Mouse (Mus musculus): ENCODE results near the gene Tmprss13. TPM values are rescaled to one million over a fixed set of nuclear protein-coding genes. Genes with fewer than 3 reads are reported as not detected.
A peak's percentile ranks its signal among the peaks of the same experiment; 100 is the strongest.

Gene Tmprss13
- polyA plus RNA-seq, 1 experiment from 2014 or later = 0.16 TPM

DNA sequence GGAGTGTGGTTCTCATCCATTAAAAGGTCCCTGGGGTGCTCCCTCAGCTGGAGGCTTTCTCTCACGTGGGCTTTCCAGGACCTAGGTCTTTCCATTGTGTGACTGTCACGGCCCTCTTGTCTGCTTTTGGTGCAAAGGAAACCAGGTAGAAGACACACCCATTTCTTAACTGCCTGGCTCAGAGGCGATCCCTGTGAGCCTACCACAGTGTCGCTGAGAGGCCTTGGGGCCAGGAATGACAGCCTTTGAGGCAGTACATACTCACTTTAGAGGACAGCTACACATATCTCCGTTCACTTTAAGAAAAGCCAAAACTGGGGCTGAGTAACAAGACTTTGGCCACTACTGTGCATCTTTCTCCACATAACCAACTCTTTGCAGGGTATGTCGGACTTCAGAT is 29.7 kb downstream of the Tmprss13 start:
- WGBS = 72% methylated on average over 6 of the region's 6 CpGs
- no peak for ATAC-seq (replicated peaks; ENCODE audit: extremely low read depth, insufficient read depth, low FRiP score)
- Histone ChIP-seq H3K4me1 (ENCODE audit: control insufficient read depth, insufficient read depth, low read length) (no peaks in the 10 kb centered on the region), H3K27ac (ENCODE audit: low read length) (no peak overlapping the region), H3K9me3 (replicated peaks; ENCODE audit: control insufficient read depth, low read length) (no peaks in the 10 kb centered on the region), H3K4me2 (ENCODE audit: low read depth, low read length) (no peak overlapping the region), H3K36me3 (ENCODE audit: control insufficient read depth, insufficient read depth) (no peaks in the 10 kb centered on the region), H3K4me3 (ENCODE audit: low read length) (no peak overlapping the region), H3K27me3 (ENCODE audit: control insufficient read depth, insufficient read depth, low read length) (no peaks in the 10 kb centered on the region), H3K9ac (ENCODE audit: low read length) (no peak overlapping the region)

DNA sequence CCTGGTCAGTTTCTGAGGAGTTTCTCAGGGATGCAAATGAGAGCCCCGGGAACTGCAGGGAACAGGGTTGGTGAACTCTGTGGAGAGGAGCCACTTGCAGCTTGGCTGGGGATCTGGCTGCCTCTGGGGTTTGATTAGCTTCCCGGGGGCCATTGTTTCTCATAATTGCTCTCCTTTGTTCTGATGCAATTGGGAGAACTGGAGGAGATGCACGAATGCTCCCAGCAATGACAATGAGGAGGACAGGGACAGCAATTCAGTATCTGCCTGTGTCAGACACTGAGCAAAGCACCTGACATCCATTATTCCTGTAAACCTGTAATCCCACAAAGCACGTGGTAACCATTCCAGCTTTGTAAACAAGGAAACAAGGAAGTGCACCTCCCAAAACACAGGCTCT is 30.3 kb downstream of the Tmprss13 start:
- H3K27me3 ChIP-seq (ENCODE audit: control insufficient read depth, insufficient read depth, low read length) = no peaks in the 10 kb centered on the region
- no peaks in the 10 kb centered on the region for H3K9me3 ChIP-seq (replicated peaks; ENCODE audit: control insufficient read depth, low read length)
- H3K36me3 ChIP-seq (ENCODE audit: control insufficient read depth, insufficient read depth) = no peaks in the 10 kb centered on the region
- no peaks in the 10 kb centered on the region for H3K4me1 ChIP-seq (ENCODE audit: control insufficient read depth, insufficient read depth, low read length)
- no peak overlapping the region for H3K4me2 ChIP-seq (ENCODE audit: low read depth, low read length)
- 55% methylated on average over 4 of the region's 4 CpGs for WGBS
- H3K27ac ChIP-seq (ENCODE audit: low read length) = no peak overlapping the region
- H3K9ac ChIP-seq (ENCODE audit: low read length) = no peak overlapping the region
- no peak for ATAC-seq (replicated peaks; ENCODE audit: extremely low read depth, insufficient read depth, low FRiP score)
- no peak overlapping the region for H3K4me3 ChIP-seq (ENCODE audit: low read length)

GRCm38 (mm10) chr9:45349851-45350250 is 31.0 kb downstream of the Tmprss13 start:
- ATAC-seq (replicated peaks; ENCODE audit: extremely low read depth, insufficient read depth, low FRiP score) = no peak
- Histone ChIP-seq H3K9ac (ENCODE audit: low read length) (no peak overlapping the region), H3K36me3 (ENCODE audit: control insufficient read depth, insufficient read depth) (no peaks in the 10 kb centered on the region), H3K9me3 (replicated peaks; ENCODE audit: control insufficient read depth, low read length) (no peaks in the 10 kb centered on the region), H3K4me2 (ENCODE audit: low read depth, low read length) (no peak overlapping the region), H3K4me1 (ENCODE audit: control insufficient read depth, insufficient read depth, low read length) (no peaks in the 10 kb centered on the region), H3K27ac (ENCODE audit: low read length) (no peak overlapping the region), H3K27me3 (ENCODE audit: control insufficient read depth, insufficient read depth, low read length) (no peaks in the 10 kb centered on the region), H3K4me3 (ENCODE audit: low read length) (no peak overlapping the region)
- 29% methylated on average over 5 of the region's 5 CpGs for WGBS

- no peaks in the 10 kb centered on the region for H3K9me3 ChIP-seq (replicated peaks; ENCODE audit: control insufficient read depth, low read length)
Observed at GRCm38 (mm10) chr9:45355192-45355591, 36.3 kb downstream of the Tmprss13 start.

DNA sequence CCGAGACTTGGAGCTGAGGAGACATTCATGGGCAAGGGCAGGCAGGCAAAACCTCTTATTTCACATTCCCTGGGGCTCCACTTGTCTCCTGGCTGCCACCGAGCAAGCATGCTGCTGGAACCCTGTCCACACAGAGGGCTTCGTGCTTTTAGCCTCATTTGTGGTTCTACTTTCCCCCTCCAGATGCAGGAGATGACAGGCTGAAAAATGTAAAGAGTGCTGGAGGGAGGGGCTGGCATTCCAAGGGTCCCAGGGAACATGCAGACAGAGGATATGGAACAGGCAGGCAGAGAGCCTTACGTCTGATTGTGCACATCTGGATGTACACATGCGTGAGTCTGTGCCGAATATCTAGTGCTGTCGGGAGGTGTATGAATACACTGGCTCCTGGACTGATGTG is 39.5 kb downstream of the Tmprss13 start:
- no peak overlapping the region for H3K4me2 ChIP-seq (ENCODE audit: low read depth, low read length)
- no peaks in the 10 kb centered on the region for H3K36me3 ChIP-seq (ENCODE audit: control insufficient read depth, insufficient read depth)
- H3K9me3 ChIP-seq (replicated peaks; ENCODE audit: control insufficient read depth, low read length) = no peaks in the 10 kb centered on the region
- peaks cover 6% of the 10 kb centered on the region; the same call in 1 of the 2 replicates for H3K4me1 ChIP-seq (ENCODE audit: control insufficient read depth, insufficient read depth, low read length)
- no peak overlapping the region for H3K9ac ChIP-seq (ENCODE audit: low read length)
- no peak overlapping the region for H3K4me3 ChIP-seq (ENCODE audit: low read length)
- no peak overlapping the region for H3K27ac ChIP-seq (ENCODE audit: low read length)
- H3K27me3 ChIP-seq (ENCODE audit: control insufficient read depth, insufficient read depth, low read length) = peaks cover 2% of the 10 kb centered on the region; the same call in 1 of the 2 replicates
- WGBS = 44% methylated on average over 7 of the region's 7 CpGs
- no peak for ATAC-seq (replicated peaks; ENCODE audit: extremely low read depth, insufficient read depth, low FRiP score)

More at GRCm38 (mm10) chr9:45355192-45355591, 36.3 kb downstream of the Tmprss13 start:
- WGBS = 81% methylated on average over 2 of the region's 2 CpGs
- H3K27me3 ChIP-seq (ENCODE audit: control insufficient read depth, insufficient read depth, low read length) = peaks cover 2% of the 10 kb centered on the region; the same call in 1 of the 2 replicates
- ATAC-seq (replicated peaks; ENCODE audit: extremely low read depth, insufficient read depth, low FRiP score) = no peak
- no peak overlapping the region for H3K4me3 ChIP-seq (ENCODE audit: low read length)
- H3K4me2 ChIP-seq (ENCODE audit: low read depth, low read length) = no peak overlapping the region
- no peaks in the 10 kb centered on the region for H3K36me3 ChIP-seq (ENCODE audit: control insufficient read depth, insufficient read depth)
- no peak overlapping the region for H3K9ac ChIP-seq (ENCODE audit: low read length)
- no peak overlapping the region for H3K27ac ChIP-seq (ENCODE audit: low read length)
- no peaks in the 10 kb centered on the region for H3K4me1 ChIP-seq (ENCODE audit: control insufficient read depth, insufficient read depth, low read length)

DNA sequence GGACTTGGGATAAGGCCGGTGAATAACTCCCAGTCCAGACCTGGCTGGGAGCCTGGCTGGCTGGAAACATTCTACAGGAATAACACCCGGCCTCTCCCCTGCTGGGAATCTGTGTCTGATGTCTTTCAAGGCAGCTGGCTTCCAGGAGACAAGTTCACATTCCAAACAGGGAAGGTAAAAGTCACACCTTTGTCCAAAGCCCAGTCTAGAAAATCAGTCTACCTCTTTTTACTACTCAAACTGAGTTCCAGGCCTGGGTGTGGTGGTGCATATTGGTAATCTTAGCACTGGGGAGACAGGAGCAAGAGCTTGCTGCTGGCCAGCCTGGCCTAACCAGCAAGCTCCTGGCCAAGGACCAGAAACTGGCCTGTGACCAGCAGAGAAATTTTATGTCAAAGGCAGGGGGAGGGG is 43.2 kb downstream of the Tmprss13 start:
- WGBS = 10% methylated on average over 2 of the region's 2 CpGs
- Histone ChIP-seq H3K9me3 (replicated peaks; ENCODE audit: control insufficient read depth, low read length) (no peaks in the 10 kb centered on the region), H3K36me3 (ENCODE audit: control insufficient read depth, insufficient read depth) (no peaks in the 10 kb centered on the region), H3K4me3 (ENCODE audit: low read length) (no peak overlapping the region), H3K4me1 (ENCODE audit: control insufficient read depth, insufficient read depth, low read length) (peaks cover 6% of the 10 kb centered on the region; the same call in 1 of the 2 replicates), H3K4me2 (ENCODE audit: low read depth, low read length) (no peak overlapping the region), H3K9ac (ENCODE audit: low read length) (no peak overlapping the region), H3K27ac (ENCODE audit: low read length) (peak overlapping the region; percentile 43), H3K27me3 (ENCODE audit: control insufficient read depth, insufficient read depth, low read length) (peaks cover 2% of the 10 kb centered on the region; the same call in 1 of the 2 replicates)
- ATAC-seq (replicated peaks; ENCODE audit: extremely low read depth, insufficient read depth, low FRiP score) = peak; percentile 37; the same call in 1 of the 2 replicates

DNA sequence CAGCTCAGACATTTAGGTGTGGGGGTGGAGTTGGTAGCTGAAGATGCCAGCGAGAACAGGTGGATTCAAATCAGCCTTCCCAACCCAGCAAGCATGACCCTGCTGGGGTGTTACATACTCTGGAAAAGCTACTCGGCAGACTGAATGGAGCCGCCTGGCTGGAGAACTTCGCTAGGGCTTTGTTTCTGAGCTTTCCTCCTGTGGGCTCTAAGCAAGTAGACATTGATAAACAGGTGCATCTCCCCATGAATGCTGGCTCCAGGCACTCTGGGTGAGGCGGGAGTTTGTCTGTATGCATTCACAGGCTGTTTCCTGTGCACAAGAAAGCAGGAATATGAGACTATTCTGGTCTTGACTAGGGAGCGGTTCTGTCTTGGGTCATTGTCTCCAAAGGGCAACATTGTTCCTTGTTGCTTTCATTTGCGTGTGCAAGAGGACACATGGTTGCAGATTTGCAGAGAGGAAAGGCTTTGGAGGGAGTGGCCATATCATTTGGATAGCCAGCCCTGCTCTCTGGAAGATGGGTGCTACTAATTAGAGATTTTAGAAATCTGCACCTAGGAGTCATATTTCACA is 44.8 kb downstream of the Tmprss13 start:
- peaks cover 14% of the 10 kb centered on the region for H3K4me1 ChIP-seq (ENCODE audit: control insufficient read depth, insufficient read depth, low read length)
- no peaks in the 10 kb centered on the region for H3K9me3 ChIP-seq (replicated peaks; ENCODE audit: control insufficient read depth, low read length)
- ATAC-seq (replicated peaks; ENCODE audit: extremely low read depth, insufficient read depth, low FRiP score) = no peak
- no peaks in the 10 kb centered on the region for H3K36me3 ChIP-seq (ENCODE audit: control insufficient read depth, insufficient read depth)
- no peaks in the 10 kb centered on the region; the same call in 1 of the 2 replicates for H3K27me3 ChIP-seq (ENCODE audit: control insufficient read depth, insufficient read depth, low read length)
- no peak overlapping the region for H3K9ac ChIP-seq (ENCODE audit: low read length)
- WGBS = 62% methylated on average over 7 of the region's 7 CpGs
- H3K27ac ChIP-seq (ENCODE audit: low read length) = no peak overlapping the region
- no peak overlapping the region for H3K4me3 ChIP-seq (ENCODE audit: low read length)
- H3K4me2 ChIP-seq (ENCODE audit: low read depth, low read length) = no peak overlapping the region

DNA sequence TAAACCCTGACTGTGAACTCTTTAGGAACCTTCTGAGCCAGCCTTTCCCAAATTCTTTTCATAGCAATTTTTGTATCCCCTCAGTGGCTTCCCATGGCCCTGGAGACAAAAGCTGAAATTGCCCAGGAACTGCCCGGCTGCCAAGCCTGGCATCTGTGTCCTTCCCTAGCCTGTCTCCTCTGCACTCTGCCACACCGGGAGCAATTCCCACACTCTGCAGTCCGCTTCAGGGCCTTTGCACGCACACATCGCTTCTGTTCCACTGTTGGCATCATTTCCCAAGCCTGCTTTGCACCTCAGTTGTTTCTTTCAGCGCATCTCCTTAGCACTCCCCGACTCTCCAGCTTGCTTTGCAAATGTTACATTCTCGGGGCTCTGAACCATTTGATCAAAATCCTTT is 48.8 kb downstream of the Tmprss13 start:
- Histone ChIP-seq H3K9me3 (replicated peaks; ENCODE audit: control insufficient read depth, low read length) (no peaks in the 10 kb centered on the region), H3K9ac (ENCODE audit: low read length) (no peak overlapping the region), H3K27ac (ENCODE audit: low read length) (no peak overlapping the region), H3K4me2 (ENCODE audit: low read depth, low read length) (no peak overlapping the region), H3K4me3 (ENCODE audit: low read length) (no peak overlapping the region), H3K4me1 (ENCODE audit: control insufficient read depth, insufficient read depth, low read length) (peaks cover 7% of the 10 kb centered on the region), H3K36me3 (ENCODE audit: control insufficient read depth, insufficient read depth) (no peaks in the 10 kb centered on the region), H3K27me3 (ENCODE audit: control insufficient read depth, insufficient read depth, low read length) (peaks cover 13% of the 10 kb centered on the region)
- ATAC-seq (replicated peaks; ENCODE audit: extremely low read depth, insufficient read depth, low FRiP score) = no peak
- 48% methylated on average over 8 of the region's 8 CpGs for WGBS

- no peaks in the 10 kb centered on the region for H3K36me3 ChIP-seq (ENCODE audit: control insufficient read depth, insufficient read depth)
- H3K9ac ChIP-seq (ENCODE audit: low read length) = no peak overlapping the region
- no peak overlapping the region for H3K27ac ChIP-seq (ENCODE audit: low read length)
- peaks cover 13% of the 10 kb centered on the region for H3K27me3 ChIP-seq (ENCODE audit: control insufficient read depth, insufficient read depth, low read length)
- H3K4me3 ChIP-seq (ENCODE audit: low read length) = no peak overlapping the region
- 32% methylated on average over 5 of the region's 5 CpGs for WGBS
- H3K4me1 ChIP-seq (ENCODE audit: control insufficient read depth, insufficient read depth, low read length) = peaks cover 7% of the 10 kb centered on the region
- H3K9me3 ChIP-seq (replicated peaks; ENCODE audit: control insufficient read depth, low read length) = no peaks in the 10 kb centered on the region
- H3K4me2 ChIP-seq (ENCODE audit: low read depth, low read length) = no peak overlapping the region
- no peak for ATAC-seq (replicated peaks; ENCODE audit: extremely low read depth, insufficient read depth, low FRiP score)
Observed at GRCm38 (mm10) chr9:45368341-45368901, 49.5 kb downstream of the Tmprss13 start.
